Mouse (Mus musculus) forebrain, embryonic 10.5 days (tissue): ENCODE results near the gene Epb41l3. TPM values are rescaled to one million over a fixed set of nuclear protein-coding genes. Genes with fewer than 3 reads are reported as not detected.

Experiments used
- DNase-seq: peaks from one replicate; pipeline ENCODE4 v3.0.0-alpha.2; 2017; ENCODE audit warnings: low spot score; ENCODE audit errors: extremely low spot score
- H3K27ac ChIP-seq: fragments of 300-500 bp; sonication (generic); 2 replicates; pipeline ENCODE4 v1.5.1; 2016; ENCODE audit warnings: mild to moderate bottlenecking
- H3K27me3 ChIP-seq: fragments of 300-500 bp; sonication (generic); 2 replicates; pipeline ENCODE4 v1.6.1; 2016; ENCODE audit warnings: mild to moderate bottlenecking; ENCODE audit not compliant: poor library complexity, severe bottlenecking
- H3K36me3 ChIP-seq: fragments of 300-500 bp; sonication (generic); replicated peaks from 2 replicates; pipeline ENCODE4 v1.6.1; 2016; ENCODE audit warnings: mild to moderate bottlenecking, moderate library complexity
- H3K4me1 ChIP-seq: fragments of 300-500 bp; sonication (generic); 2 replicates; pipeline ENCODE4 v1.6.1; 2016
- H3K4me3 ChIP-seq: fragments of 300-500 bp; sonication (generic); 2 replicates; pipeline ENCODE4 v1.5.1; 2016; ENCODE audit warnings: mild to moderate bottlenecking, moderate library complexity
- H3K9me3 ChIP-seq: fragments of 300-500 bp; sonication (generic); 2 replicates; pipeline ENCODE4 v1.6.1; 2016; ENCODE audit warnings: mild to moderate bottlenecking, moderate library complexity
- WGBS: fragments of 180-500 bp; shearing (Covaris S2); methylation state at CpG from one replicate; pipeline ENCODE4 v1.1.7; 2016; 5-methylcytosine and 5-hydroxymethylcytosine counted together
- polyA plus RNA-seq: library from polyadenylated mRNA; unstranded; fragments of >200 nt; fragmentation: Nextera tagmentation; extraction: Ambion mirVana; gene quantifications from 2 replicates; pipeline ENCODE4 v1.2.1, GENCODE M21; 2016

The Epb41l3 gene
- polyA plus RNA-seq, 1 experiment from 2014 or later = 49.1 TPM

DNA sequence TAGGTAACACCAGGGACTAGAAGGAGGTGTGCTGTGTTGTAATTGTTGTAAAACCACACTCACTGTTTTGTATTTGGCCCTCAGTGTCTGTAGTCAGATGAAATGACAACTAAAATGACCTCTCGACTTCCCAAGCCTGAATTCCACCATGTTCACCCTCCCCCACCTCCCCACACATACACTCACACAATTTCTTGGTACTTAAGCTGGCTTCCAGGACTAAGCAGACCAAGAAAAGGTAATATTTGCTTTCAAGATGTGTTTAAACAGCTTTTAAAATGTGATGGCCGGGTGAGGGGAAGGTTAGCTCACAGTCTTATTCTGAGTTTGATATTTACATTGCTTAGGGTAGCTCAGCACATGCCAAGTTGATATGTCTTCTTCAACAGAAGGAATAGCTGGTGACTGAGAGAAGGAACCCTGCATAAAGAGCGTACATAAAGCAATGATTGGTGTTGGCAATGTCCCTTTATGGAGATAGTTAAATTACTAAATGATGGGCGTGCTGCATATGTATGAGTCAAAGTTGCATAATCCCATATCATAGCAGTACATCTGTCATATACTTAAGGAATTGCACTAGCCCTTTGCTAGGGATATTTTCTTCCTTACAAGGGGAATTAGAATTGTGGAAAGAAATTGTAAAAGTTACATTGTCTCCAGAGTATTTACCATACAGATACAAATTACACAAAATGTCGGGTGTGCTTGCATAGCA, 130.0 kb downstream of the Epb41l3 start:
- Histone ChIP-seq H3K36me3 (peaks cover 14% of the 10 kb centered on the region), H3K27me3 (no peaks in the 10 kb centered on the region), H3K4me3 (no peak overlapping the region), H3K9me3 (no peaks in the 10 kb centered on the region), H3K4me1 (peaks cover 11% of the 10 kb centered on the region), H3K27ac (no peak overlapping the region)
- 88% methylated on average over 5 of the region's 5 CpGs for WGBS
- DNase-seq = no peak

DNA sequence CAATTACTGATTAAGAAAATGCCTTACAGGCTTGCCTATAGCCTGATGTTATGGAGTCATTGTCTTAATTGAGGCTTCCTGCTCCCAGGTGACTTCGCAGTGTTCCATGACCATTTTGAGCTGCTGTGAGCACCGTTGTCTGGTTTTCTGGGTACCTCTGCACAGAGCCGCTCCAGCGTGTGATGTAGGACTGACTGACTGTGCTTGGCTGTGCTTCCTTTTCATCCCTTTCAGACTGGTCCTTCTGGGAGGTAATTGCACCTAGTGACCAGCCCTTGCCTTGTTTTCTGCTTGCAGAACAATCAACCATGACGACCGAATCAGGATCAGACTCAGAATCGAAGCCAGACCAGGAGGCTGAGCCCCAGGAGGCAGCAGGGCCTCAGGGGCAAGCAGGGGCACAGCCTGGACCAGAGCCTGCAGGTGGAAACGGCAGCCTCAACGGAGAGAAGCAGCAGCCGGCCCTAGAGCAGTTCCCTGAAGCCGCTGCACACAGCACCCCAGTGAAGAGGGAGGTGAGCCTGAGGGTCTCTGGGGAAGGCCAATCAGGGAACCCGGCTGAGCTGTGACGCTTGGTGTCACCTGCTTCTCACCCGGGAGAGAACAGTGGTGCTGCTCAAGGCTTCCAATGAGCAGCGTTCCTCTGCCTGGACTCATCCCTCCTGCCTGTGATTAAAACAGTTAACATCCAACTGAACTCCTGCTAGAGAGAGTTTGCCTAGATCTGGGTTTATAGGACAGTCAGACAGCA, 132.3 kb downstream of the Epb41l3 start:
- 0 out of 2 replicates have a peak, but pooled peaks cover 2% of the 10 kb centered on the region for H3K9me3 ChIP-seq
- H3K4me1 ChIP-seq = peaks cover 11% of the 10 kb centered on the region
- 26% methylated on average over 15 of the region's 15 CpGs for WGBS
- H3K27ac ChIP-seq = peak overlapping the region; percentile 48; the same call in 1 of the 2 replicates
- peaks cover 23% of the 10 kb centered on the region for H3K36me3 ChIP-seq
- no peak for DNase-seq
- H3K27me3 ChIP-seq = no peaks in the 10 kb centered on the region
- no peak overlapping the region for H3K4me3 ChIP-seq

DNA sequence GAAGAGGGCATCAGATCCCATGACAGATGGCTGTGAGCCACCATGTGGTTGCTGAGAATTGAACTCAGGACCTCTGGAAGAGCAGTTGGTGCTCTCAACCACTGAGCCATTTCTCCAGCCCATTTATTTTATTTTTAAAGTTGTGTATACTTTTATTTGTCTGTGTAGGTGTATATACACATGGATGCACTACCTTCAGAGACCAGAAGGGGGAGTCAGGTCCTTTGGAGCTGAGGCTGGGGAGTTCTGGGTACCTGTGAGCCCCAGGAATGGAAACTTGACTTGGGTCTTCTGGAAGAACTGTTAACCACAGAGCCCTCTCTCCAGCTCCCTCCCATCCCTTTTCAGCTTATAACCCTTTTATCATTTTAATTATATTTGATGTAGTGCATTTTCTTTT, 135.6 kb downstream of the Epb41l3 start:
- H3K36me3 ChIP-seq = peaks cover 37% of the 10 kb centered on the region

DNA sequence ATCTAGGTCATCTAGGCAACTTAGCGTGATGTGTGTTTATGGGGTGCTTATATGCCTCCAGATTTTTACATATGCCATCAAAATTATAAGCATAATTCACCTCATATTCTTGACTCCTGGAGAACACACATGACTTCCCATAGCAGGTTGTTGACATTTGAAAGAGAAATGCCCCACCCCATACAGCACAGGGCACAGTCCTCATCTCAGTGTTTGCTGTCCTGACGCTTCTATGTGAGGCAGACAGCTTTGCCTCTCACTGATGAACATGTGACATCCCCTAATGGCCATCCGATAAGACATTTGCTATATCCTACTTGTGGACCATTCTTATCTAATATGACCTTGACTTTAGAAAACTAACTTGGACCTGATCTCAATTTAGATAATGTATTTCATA, 140.6 kb downstream of the Epb41l3 start:
- 97% methylated on average over 3 of the region's 3 CpGs for WGBS

More for the DNA sequence above, 135.6 kb downstream of the Epb41l3 start:
- Histone ChIP-seq H3K4me1 (peaks cover 11% of the 10 kb centered on the region), H3K27ac (no peak overlapping the region), H3K9me3 (0 out of 2 replicates have a peak, but pooled peaks cover 2% of the 10 kb centered on the region), H3K4me3 (no peak overlapping the region), H3K27me3 (no peaks in the 10 kb centered on the region)
- DNase-seq = no peak

DNA sequence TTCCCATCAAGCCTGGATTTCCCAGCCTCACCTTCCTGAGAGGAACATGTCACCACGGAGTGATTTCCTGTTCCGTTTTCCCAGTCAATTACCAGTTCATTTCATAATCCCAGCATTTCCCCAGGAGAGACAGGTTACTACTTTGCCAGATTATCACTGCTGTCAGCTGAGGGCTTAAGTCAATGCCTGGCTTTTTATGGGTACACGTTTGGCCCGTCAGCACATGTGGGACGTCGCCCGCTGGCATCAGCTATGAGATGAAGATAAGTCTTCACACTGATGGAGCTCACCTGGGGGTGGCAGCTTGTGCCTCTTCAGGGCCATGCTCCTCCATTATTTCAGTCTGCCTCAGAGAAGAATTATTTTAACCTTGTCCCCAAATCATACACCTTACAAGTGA, 145.4 kb downstream of the Epb41l3 start:
- Histone ChIP-seq H3K9me3 (peaks cover 3% of the 10 kb centered on the region; the same call in 1 of the 2 replicates), H3K4me1 (peaks cover 7% of the 10 kb centered on the region; the same call in 1 of the 2 replicates), H3K36me3 (peaks cover 14% of the 10 kb centered on the region), H3K27me3 (no peaks in the 10 kb centered on the region), H3K4me3 (no peak overlapping the region), H3K27ac (no peak overlapping the region)
- WGBS = 90% methylated on average over 7 of the region's 7 CpGs
- no peak for DNase-seq

More for the DNA sequence above, 140.6 kb downstream of the Epb41l3 start:
- no peak for DNase-seq
- Histone ChIP-seq H3K4me3 (no peak overlapping the region), H3K27me3 (no peaks in the 10 kb centered on the region), H3K9me3 (0 out of 2 replicates have a peak, but pooled peaks cover 1% of the 10 kb centered on the region), H3K36me3 (peaks cover 23% of the 10 kb centered on the region), H3K27ac (no peak overlapping the region), H3K4me1 (no peaks in the 10 kb centered on the region)

DNA sequence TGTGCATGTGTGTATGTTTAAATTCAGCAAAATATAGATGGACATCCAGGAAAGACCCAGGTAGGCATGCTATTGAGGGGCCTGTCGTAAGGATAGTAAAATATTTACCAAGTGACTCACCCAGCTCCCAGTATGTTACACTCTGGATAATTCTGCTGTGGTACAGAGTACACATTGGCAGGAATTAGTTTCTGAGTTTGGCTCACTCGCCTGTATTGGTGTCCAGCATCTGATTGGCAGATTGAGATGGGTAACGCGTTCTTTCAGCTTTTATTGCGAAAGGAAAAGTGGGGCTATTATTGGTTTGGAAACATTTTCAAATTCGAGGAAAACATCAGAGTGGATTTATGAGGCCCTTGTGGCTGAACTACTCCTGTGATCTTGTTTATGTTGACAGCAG, 145.9 kb downstream of the Epb41l3 start:
- no peak overlapping the region for H3K27ac ChIP-seq
- H3K36me3 ChIP-seq = peaks cover 13% of the 10 kb centered on the region
- WGBS = 86% methylated on average over 6 of the region's 6 CpGs
- H3K27me3 ChIP-seq = no peaks in the 10 kb centered on the region
- H3K9me3 ChIP-seq = peaks cover 3% of the 10 kb centered on the region; the same call in 1 of the 2 replicates
- H3K4me1 ChIP-seq = peaks cover 7% of the 10 kb centered on the region; the same call in 1 of the 2 replicates
- DNase-seq = no peak
- no peak overlapping the region for H3K4me3 ChIP-seq

DNA sequence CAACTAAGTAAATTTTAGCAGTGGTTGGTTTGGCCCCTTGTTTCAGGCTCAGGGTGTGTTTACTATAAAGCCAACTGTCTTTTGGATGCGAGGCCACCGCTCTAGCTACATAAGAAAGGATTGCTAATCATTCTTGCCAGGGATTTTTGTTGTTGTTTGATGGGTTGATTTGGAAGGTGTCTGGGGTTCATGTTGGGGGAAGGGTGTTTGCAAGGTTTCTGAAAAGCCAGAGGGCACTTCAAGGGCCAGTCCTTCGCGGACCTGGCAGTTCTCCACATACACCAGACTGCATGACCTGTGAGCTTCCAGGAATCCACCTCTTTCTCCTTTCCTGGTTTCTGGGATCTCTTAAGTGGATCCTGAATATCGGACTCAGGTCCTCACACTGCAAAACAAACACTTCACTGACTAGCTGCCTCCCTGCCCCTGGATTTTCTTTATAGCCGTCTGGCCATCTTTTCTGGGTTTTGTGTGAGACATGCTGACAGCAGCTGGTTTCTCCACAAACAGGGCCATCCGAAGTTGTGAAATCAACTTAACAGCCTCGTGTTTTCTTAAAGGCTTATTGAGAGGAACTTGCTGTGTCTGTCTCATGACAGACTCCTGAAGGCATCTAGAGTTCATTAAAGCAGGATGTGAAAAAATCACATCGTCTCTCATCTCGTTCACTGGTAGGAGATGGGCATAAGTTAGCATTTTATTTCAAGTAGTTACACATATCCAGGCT, 146.6 kb downstream of the Epb41l3 start:
- Histone ChIP-seq H3K27ac (no peak overlapping the region), H3K36me3 (peaks cover 13% of the 10 kb centered on the region), H3K27me3 (no peaks in the 10 kb centered on the region), H3K4me3 (no peak overlapping the region), H3K9me3 (peaks cover 3% of the 10 kb centered on the region; the same call in 1 of the 2 replicates), H3K4me1 (peaks cover 8% of the 10 kb centered on the region)
- DNase-seq = no peak
- 54% methylated on average over 10 of the region's 10 CpGs for WGBS

DNA sequence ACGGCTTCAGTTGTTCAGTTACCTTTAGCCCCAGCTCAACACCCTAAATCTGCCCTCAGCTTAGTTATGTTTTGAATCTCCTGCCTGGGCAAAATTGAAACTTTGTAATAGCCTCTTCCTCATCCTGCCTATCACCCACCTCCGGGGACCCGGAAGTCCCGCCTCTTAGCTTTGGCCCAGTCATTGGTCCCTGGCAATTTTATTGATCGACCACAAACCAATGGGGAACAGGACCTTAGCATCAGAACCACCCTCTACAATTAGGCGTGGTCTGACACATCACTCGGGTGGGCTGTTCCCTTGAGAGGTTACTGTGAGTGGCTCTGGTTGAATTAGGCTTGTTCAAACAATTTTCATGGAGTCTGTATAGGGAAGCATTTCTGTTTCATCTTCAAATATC, 150.5 kb downstream of the Epb41l3 start:
- WGBS = 92% methylated on average over 7 of the region's 7 CpGs
- Histone ChIP-seq H3K4me3 (no peak overlapping the region), H3K27me3 (no peaks in the 10 kb centered on the region), H3K36me3 (peaks cover 8% of the 10 kb centered on the region; the same call in 1 of the 2 replicates), H3K9me3 (peaks cover 3% of the 10 kb centered on the region; the same call in 1 of the 2 replicates), H3K27ac (no peak overlapping the region), H3K4me1 (peaks cover 30% of the 10 kb centered on the region)
- DNase-seq = no peak

DNA sequence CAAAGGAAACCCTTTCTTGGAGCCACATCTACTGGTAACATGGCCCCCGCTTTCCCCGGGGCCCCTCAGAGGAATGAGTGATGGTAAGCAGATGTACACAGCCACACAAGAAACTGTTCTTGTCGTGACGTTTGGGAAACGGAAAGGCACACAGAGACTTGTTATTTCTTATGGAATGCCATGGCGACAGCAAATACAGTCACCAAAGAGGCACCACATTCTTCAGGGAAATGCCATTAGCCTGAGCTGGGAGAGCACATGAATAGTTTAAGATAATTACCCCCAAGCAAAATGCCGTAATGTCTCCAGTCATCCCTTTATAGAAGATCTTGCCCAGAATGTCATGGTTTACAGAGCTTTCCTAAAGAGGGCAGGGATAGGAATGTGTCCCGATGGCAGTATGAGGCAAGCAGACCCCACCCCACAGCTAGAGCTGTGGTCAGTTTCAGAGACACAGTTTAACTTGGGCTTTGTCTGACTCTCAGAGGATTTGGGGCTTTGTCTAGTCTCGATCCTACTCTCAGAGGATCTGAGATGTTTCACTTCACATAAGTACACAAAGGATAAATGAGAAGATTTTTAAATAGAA, 152.0 kb downstream of the Epb41l3 start:
- Histone ChIP-seq H3K27me3 (no peaks in the 10 kb centered on the region), H3K4me3 (no peak overlapping the region), H3K4me1 (peaks cover 28% of the 10 kb centered on the region), H3K36me3 (peaks cover 8% of the 10 kb centered on the region; the same call in 1 of the 2 replicates), H3K9me3 (peaks cover 3% of the 10 kb centered on the region; the same call in 1 of the 2 replicates), H3K27ac (no peak overlapping the region)
- DNase-seq = no peak
- 82% methylated on average over 9 of the region's 9 CpGs for WGBS

DNA sequence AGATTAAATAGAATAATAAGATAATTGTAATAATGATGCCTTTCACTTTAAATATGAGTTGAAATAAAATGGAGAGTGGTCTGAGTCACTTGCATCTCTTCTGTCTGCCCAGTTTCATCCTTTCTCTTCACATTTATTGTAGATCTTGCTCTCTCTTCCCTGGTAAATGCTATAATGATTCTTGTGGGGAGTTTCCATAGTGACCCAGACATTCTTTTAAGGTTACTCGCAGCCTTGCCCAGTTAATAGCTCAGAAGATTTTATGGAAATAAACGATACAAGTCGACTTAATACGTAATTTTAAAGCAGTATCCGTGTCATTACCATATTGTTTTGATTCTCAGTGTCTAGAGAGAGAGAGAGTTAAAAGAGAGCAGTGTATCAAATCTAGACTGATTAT, 154.0 kb downstream of the Epb41l3 start:
- Histone ChIP-seq H3K4me3 (no peak overlapping the region), H3K27me3 (no peaks in the 10 kb centered on the region), H3K36me3 (peaks cover 3% of the 10 kb centered on the region; the same call in 1 of the 2 replicates), H3K4me1 (peaks cover 28% of the 10 kb centered on the region), H3K9me3 (peaks cover 3% of the 10 kb centered on the region; the same call in 1 of the 2 replicates), H3K27ac (no peak overlapping the region)
- DNase-seq = no peak
- WGBS = 84% methylated on average over 5 of the region's 5 CpGs

DNA sequence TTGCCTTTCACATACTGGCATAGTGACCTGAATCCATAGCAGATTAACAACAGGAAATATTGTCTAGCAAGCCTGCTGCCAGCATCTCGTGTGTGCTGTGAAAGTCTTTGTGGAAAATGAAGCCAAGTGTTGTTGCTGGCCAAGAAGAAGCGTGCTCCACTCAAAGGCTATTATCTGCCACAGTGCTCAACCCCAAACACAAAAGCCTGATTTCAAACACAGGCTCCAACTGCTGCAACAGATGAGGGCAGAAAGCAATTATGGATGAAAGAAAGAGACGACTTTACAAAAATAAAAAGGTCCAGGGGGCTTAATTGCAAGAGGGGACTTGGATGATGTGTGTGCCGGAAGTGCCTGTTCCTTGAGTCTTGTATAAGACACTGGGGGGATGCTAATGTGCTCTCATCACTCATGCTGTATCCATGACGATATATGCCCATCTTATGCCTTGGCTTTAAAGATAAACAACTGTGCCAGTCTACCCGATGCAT, 154.7 kb downstream of the Epb41l3 start:
- H3K27me3 ChIP-seq = no peaks in the 10 kb centered on the region
- 44% methylated on average over 6 of the region's 6 CpGs for WGBS
- H3K9me3 ChIP-seq = peaks cover 3% of the 10 kb centered on the region; the same call in 1 of the 2 replicates

DNA sequence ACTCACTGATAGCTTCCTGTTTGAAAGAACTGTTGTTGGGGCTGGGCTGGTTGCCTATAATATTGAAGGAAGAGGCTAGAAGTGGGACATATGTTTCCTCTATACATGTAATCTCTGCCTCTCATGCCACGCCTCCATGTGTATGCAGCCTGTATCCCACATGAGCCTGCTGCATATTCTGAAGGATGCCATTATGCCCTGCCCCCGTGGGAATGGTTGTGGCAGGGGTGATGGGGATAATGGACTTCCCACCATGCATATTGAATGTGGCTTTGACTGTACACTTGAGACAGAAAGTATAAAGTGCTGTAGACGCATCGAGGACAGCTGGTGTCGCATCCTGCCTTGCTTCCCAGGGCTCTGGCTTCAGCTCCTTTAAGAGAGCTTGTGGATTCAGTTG, 155.9 kb downstream of the Epb41l3 start:
- no peak overlapping the region for H3K4me3 ChIP-seq
- no peaks in the 10 kb centered on the region for H3K27me3 ChIP-seq
- WGBS = 89% methylated on average over 5 of the region's 5 CpGs
- no peak overlapping the region for H3K27ac ChIP-seq
- H3K36me3 ChIP-seq = no peaks in the 10 kb centered on the region
- H3K4me1 ChIP-seq = peaks cover 28% of the 10 kb centered on the region
- no peaks in the 10 kb centered on the region for H3K9me3 ChIP-seq
- no peak for DNase-seq

More for the DNA sequence above, 154.7 kb downstream of the Epb41l3 start:
- Histone ChIP-seq H3K27ac (0 out of 2 replicates have a peak overlapping the region, but pooled peaks have one; percentile 7), H3K4me3 (no peak overlapping the region), H3K4me1 (peaks cover 28% of the 10 kb centered on the region), H3K36me3 (0 out of 2 replicates have a peak, but pooled peaks cover 3% of the 10 kb centered on the region)
- DNase-seq = no peak
